Mouse (Mus musculus): Measurements from ENCODE around the gene Rgs6.

Gene Rgs6

GRCm38 (mm10) chr12:83125284-83125683 lies 537.2 kb downstream of the Rgs6 start:
- in situ Hi-C loops (cut with MseI, MboI): no loop called here

- in situ Hi-C loops (cut with MseI, MboI): no loop called here
Measured at GRCm38 (mm10) chr12:83126923-83127322, 538.8 kb downstream of the Rgs6 start.

GRCm38 (mm10) chr12:83127955-83128354 lies 539.9 kb downstream of the Rgs6 start:
- in situ Hi-C loops (cut with MseI, MboI): no loop called here

- in situ Hi-C loops (cut with MseI, MboI): no loop called here
Measured at GRCm38 (mm10) chr12:83128606-83129005, 540.5 kb downstream of the Rgs6 start.

GRCm38 (mm10) chr12:83131405-83131804 lies 543.3 kb downstream of the Rgs6 start:
- in situ Hi-C loops (cut with MseI, MboI): no loop called here

- in situ Hi-C loops (cut with MseI, MboI): no loop called here
Measured at GRCm38 (mm10) chr12:83133827-83134226, 545.7 kb downstream of the Rgs6 start.

- in situ Hi-C loops (cut with MseI, MboI): no loop called here
Measured at GRCm38 (mm10) chr12:83136031-83136430, 547.9 kb downstream of the Rgs6 start.

GRCm38 (mm10) chr12:83136460-83136859 lies 548.4 kb downstream of the Rgs6 start:
- in situ Hi-C loops (cut with MseI, MboI): no loop called here

GRCm38 (mm10) chr12:83137001-83137400 lies 548.9 kb downstream of the Rgs6 start:
- in situ Hi-C loops (cut with MseI, MboI): no loop called here

GRCm38 (mm10) chr12:83141164-83141563 lies 553.1 kb downstream of the Rgs6 start:
- in situ Hi-C loops (cut with MseI, MboI): no loop called here

- in situ Hi-C loops (cut with MseI, MboI): no loop called here
Measured at GRCm38 (mm10) chr12:83142507-83142906, 554.4 kb downstream of the Rgs6 start.

GRCm38 (mm10) chr12:83143071-83143470 lies 555.0 kb downstream of the Rgs6 start:
- in situ Hi-C loops (cut with MseI, MboI): no loop called here

- in situ Hi-C loops (cut with MseI, MboI): no loop called here
Measured at GRCm38 (mm10) chr12:83143574-83143973, 555.5 kb downstream of the Rgs6 start.

GRCm38 (mm10) chr12:83145074-83145473 lies 557.0 kb downstream of the Rgs6 start:
- in situ Hi-C loops (cut with MseI, MboI): no loop called here

- in situ Hi-C loops (cut with MseI, MboI): no loop called here
Measured at GRCm38 (mm10) chr12:83145902-83146301, 557.8 kb downstream of the Rgs6 start.

- in situ Hi-C loops (cut with MseI, MboI): no loop called here
Measured at GRCm38 (mm10) chr12:83146917-83147316, 558.8 kb downstream of the Rgs6 start.

- in situ Hi-C loops (cut with MseI, MboI): no loop called here
Measured at GRCm38 (mm10) chr12:83150030-83150429, 561.9 kb downstream of the Rgs6 start.

- in situ Hi-C loops (cut with MseI, MboI): no loop called here
Measured at GRCm38 (mm10) chr12:83150813-83151212, 562.7 kb downstream of the Rgs6 start.

GRCm38 (mm10) chr12:83151474-83151873 lies 563.4 kb downstream of the Rgs6 start:
- in situ Hi-C loops (cut with MseI, MboI): no loop called here

- in situ Hi-C loops (cut with MseI, MboI): no loop called here
Measured at GRCm38 (mm10) chr12:83160211-83160610, 572.1 kb downstream of the Rgs6 start.

- in situ Hi-C loops (cut with MseI, MboI): no loop called here
Measured at GRCm38 (mm10) chr12:83160700-83161099, 572.6 kb downstream of the Rgs6 start.

GRCm38 (mm10) chr12:83163721-83164120 lies 575.6 kb downstream of the Rgs6 start:
- in situ Hi-C loops (cut with MseI, MboI): no loop called here

- in situ Hi-C loops (cut with MseI, MboI): no loop called here
Measured at GRCm38 (mm10) chr12:83165058-83165457, 577.0 kb downstream of the Rgs6 start.

- in situ Hi-C loops (cut with MseI, MboI): no loop called here
Measured at GRCm38 (mm10) chr12:83168310-83168709, 580.2 kb downstream of the Rgs6 start.
